Mouse (Mus musculus): ENCODE results near the gene Il1r1. TPM values are rescaled to one million over a fixed set of nuclear protein-coding genes. Genes with fewer than 3 reads are reported as not detected.

Il1r1 gene
- polyA plus RNA-seq, 1 experiment from 2014 or later, result 10.3 TPM

DNA sequence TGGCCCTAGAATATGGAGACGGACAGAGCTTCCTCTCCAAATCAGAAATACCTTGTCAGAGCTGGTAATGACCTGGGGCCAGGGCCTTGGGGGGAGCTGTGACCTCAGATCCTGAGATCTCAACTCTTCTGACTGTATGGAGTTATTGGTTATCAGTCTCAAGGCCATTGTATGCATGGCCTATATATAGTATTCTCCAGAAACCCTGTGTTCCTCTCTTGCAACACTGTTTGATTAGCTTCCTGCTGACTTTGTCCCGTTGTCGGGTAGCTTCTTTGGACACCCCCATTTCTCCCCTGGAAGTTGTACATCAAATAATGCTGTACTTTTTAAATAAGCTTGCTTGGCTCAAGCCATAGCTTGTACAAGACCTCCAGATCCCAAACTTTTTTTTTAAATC is 97.7 kb downstream of the Il1r1 start:
- Histone ChIP-seq H3K27me3 (peaks cover 4% of the 10 kb centered on the region; the same call in 1 of the 2 replicates), H3K4me3 (replicated peaks) (no peak overlapping the region), H3K9ac (no peak overlapping the region), H3K27ac (replicated peaks) (no peak overlapping the region), H3K9me3 (replicated peaks) (no peaks in the 10 kb centered on the region), H3K4me1 (peaks cover 22% of the 10 kb centered on the region), H3K4me2 (replicated peaks) (no peak overlapping the region), H3K36me3 (no peaks in the 10 kb centered on the region)
- ATAC-seq (ENCODE audit: insufficient number of reproducible peaks, low FRiP score, low TSS enrichment, low read depth), result no peak
- WGBS, result 73% methylated on average over 3 of the region's 3 CpGs

- H3K36me3 ChIP-seq, result 0 out of 2 replicates have a peak, but pooled peaks cover 3% of the 10 kb centered on the region
- H3K27ac ChIP-seq (replicated peaks), result peak within 1 kb of the TSS; percentile 76
- H3K9ac ChIP-seq, result peak within 1 kb of the TSS; percentile 33; the same call in 1 of the 2 replicates
- H3K9me3 ChIP-seq (replicated peaks), result no peaks in the 10 kb centered on the region
- H3K4me1 ChIP-seq, result peaks cover 22% of the 10 kb centered on the region; the same call in 1 of the 2 replicates
- 13% methylated on average over 6 of the region's 6 CpGs for WGBS
- peak within 1 kb of the TSS; percentile 79 for H3K4me2 ChIP-seq (replicated peaks)
- ATAC-seq (ENCODE audit: insufficient number of reproducible peaks, low FRiP score, low TSS enrichment, low read depth), result peak; percentile 58; the same call in 1 of the 2 replicates
- H3K4me3 ChIP-seq (replicated peaks), result peak within 1 kb of the TSS; percentile 49
- H3K27me3 ChIP-seq, result peaks cover 4% of the 10 kb centered on the region; the same call in 1 of the 2 replicates
Observed at GRCm38 (mm10) chr1:40324457-40324856, 99.6 kb downstream of the Il1r1 start, which contains the start of gene Il1rl2. Gene Il1rl2, plus strand, starts transcription at chr1:40324610.

DNA sequence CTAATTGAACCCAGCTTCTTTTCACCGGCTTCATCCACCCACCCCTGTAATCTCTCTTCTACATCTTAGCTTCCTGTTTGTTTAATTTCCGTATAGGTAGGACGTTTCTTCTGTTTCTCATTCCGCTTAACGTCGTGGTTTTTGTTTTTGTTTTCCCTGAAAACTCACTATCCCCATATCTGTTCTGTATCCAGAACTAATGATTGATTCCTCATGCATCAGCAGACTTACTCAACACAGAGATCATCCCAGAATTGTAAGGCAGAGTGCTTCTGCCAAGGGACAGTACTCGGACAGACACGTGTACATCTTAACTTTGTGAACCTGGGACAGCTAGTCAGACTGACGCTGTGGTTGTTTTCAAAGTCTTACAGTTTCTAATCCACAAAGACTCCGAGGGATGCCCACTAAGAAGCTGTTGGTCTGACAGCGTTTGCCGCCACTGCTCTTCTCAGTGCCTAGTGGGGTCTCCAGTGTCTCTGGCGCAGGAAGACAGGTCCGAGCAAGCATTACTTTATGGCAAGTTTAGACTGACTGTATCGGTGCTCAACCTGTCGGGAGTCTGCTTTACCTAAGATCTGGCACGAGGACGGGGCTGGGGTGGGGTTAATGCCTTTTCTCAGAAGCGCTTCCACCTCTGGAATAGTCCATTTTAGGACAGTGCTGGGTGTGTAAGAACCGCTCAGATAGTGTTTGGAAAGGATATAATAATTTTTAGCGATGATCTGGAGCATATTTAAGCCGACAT is 100.2 kb downstream of the Il1r1 start:
- ATAC-seq (ENCODE audit: insufficient number of reproducible peaks, low FRiP score, low TSS enrichment, low read depth), result no peak
- peak overlapping the region; percentile 79 for H3K4me2 ChIP-seq (replicated peaks)
- H3K4me1 ChIP-seq, result peaks cover 22% of the 10 kb centered on the region; the same call in 1 of the 2 replicates
- peaks cover 4% of the 10 kb centered on the region; the same call in 1 of the 2 replicates for H3K27me3 ChIP-seq
- peak overlapping the region; percentile 49 for H3K4me3 ChIP-seq (replicated peaks)
- no peaks in the 10 kb centered on the region for H3K9me3 ChIP-seq (replicated peaks)
- H3K27ac ChIP-seq (replicated peaks), result peak overlapping the region; percentile 76
- WGBS, result 2% methylated on average over 22 of the region's 22 CpGs
- peak overlapping the region; percentile 33; the same call in 1 of the 2 replicates for H3K9ac ChIP-seq
- 0 out of 2 replicates have a peak, but pooled peaks cover 3% of the 10 kb centered on the region for H3K36me3 ChIP-seq

DNA sequence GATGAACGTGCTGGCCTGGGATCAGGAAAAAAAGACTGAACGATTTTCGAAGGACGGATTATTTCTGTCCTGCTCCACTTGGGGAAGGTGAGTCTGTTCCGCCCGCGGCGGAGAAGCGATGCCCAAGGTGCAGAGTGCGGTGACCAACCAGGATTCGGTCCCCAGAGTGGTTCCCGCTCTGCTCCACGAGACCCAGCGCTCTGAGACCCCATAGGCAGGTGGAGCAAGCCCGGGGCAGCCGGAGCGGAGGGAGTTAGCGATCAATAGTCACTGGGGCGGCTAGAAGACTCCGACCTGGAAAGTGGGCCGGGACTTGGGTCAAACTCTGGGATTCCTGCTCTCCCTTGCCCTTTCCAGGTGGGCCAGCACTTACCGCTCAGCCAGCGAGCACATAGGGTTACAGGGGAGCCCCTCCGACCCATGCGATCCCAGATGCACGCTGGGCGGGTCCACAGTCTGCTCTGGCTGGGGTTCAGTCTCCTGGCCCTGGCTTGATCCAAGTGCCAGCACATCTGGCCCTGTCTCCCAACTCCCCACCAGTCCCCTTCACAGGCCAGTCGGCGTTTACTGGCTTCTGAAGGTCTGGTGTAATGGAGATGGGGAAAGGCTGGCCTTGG is 100.9 kb downstream of the Il1r1 start:
- Histone ChIP-seq H3K4me2 (replicated peaks) (peak overlapping the region; percentile 79), H3K9ac (peak overlapping the region; percentile 33), H3K4me1 (peaks cover 22% of the 10 kb centered on the region; the same call in 1 of the 2 replicates), H3K4me3 (replicated peaks) (peak overlapping the region; percentile 49), H3K27ac (replicated peaks) (0 out of 2 replicates have a peak overlapping the region, but pooled peaks have one; percentile 36), H3K27me3 (peaks cover 4% of the 10 kb centered on the region; the same call in 1 of the 2 replicates), H3K36me3 (0 out of 2 replicates have a peak, but pooled peaks cover 3% of the 10 kb centered on the region), H3K9me3 (replicated peaks) (no peaks in the 10 kb centered on the region)
- ATAC-seq (ENCODE audit: insufficient number of reproducible peaks, low FRiP score, low TSS enrichment, low read depth), result no peak
- WGBS, result 6% methylated on average over 29 of the region's 29 CpGs

- no peak for ATAC-seq (ENCODE audit: insufficient number of reproducible peaks, low FRiP score, low TSS enrichment, low read depth)
- H3K9me3 ChIP-seq (replicated peaks), result no peaks in the 10 kb centered on the region
- no peak overlapping the region for H3K9ac ChIP-seq
- peaks cover 4% of the 10 kb centered on the region; the same call in 1 of the 2 replicates for H3K27me3 ChIP-seq
- H3K4me2 ChIP-seq (replicated peaks), result no peak overlapping the region
- peaks cover 22% of the 10 kb centered on the region; the same call in 1 of the 2 replicates for H3K4me1 ChIP-seq
- no peak overlapping the region for H3K27ac ChIP-seq (replicated peaks)
- WGBS, result 80% methylated on average over 3 of the region's 3 CpGs
- H3K4me3 ChIP-seq (replicated peaks), result no peak overlapping the region
- 0 out of 2 replicates have a peak, but pooled peaks cover 3% of the 10 kb centered on the region for H3K36me3 ChIP-seq
Observed at GRCm38 (mm10) chr1:40327604-40328003, 102.7 kb downstream of the Il1r1 start.

GRCm38 (mm10) chr1:40329526-40329925 is 104.6 kb downstream of the Il1r1 start:
- no peak overlapping the region for H3K27ac ChIP-seq (replicated peaks)
- H3K9ac ChIP-seq, result no peak overlapping the region
- ATAC-seq (ENCODE audit: insufficient number of reproducible peaks, low FRiP score, low TSS enrichment, low read depth), result no peak
- H3K4me1 ChIP-seq, result peaks cover 15% of the 10 kb centered on the region; the same call in 1 of the 2 replicates
- H3K9me3 ChIP-seq (replicated peaks), result no peaks in the 10 kb centered on the region
- H3K36me3 ChIP-seq, result 0 out of 2 replicates have a peak, but pooled peaks cover 6% of the 10 kb centered on the region
- 83% methylated on average over 1 of the region's 1 CpGs for WGBS
- H3K4me2 ChIP-seq (replicated peaks), result no peak overlapping the region
- H3K4me3 ChIP-seq (replicated peaks), result no peak overlapping the region
- H3K27me3 ChIP-seq, result peaks cover 4% of the 10 kb centered on the region; the same call in 1 of the 2 replicates

- no peaks in the 10 kb centered on the region for H3K9me3 ChIP-seq (replicated peaks)
- no peak overlapping the region for H3K4me2 ChIP-seq (replicated peaks)
- ATAC-seq (ENCODE audit: insufficient number of reproducible peaks, low FRiP score, low TSS enrichment, low read depth), result no peak
- H3K27ac ChIP-seq (replicated peaks), result no peak overlapping the region
- no peak overlapping the region for H3K4me3 ChIP-seq (replicated peaks)
- WGBS, result 86% methylated on average over 8 of the region's 8 CpGs
- peaks cover 13% of the 10 kb centered on the region; the same call in 1 of the 2 replicates for H3K4me1 ChIP-seq
- H3K9ac ChIP-seq, result no peak overlapping the region
- 0 out of 2 replicates have a peak, but pooled peaks cover 6% of the 10 kb centered on the region for H3K36me3 ChIP-seq
- H3K27me3 ChIP-seq, result peaks cover 4% of the 10 kb centered on the region; the same call in 1 of the 2 replicates
Observed at GRCm38 (mm10) chr1:40330181-40330580, 105.3 kb downstream of the Il1r1 start.

DNA sequence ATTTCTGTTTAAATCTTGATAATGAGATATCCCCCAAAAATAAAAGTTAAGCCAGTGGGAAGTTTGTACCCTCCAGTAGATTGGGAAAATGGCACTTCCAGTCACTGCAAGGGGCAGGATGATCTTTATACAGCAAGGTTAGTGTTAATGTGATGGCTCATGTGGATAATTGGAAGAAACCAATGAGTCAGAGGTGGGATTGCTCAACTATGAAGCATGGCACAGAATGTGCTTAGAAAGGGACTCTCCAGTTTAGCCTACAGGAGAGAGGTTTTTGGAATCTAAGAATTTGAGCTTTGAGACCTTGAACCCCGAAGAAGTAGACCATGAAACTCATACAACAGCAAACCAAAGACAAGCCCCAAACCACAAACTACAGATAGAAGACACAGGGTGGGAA is 114.5 kb downstream of the Il1r1 start:
- no peak for ATAC-seq (ENCODE audit: insufficient number of reproducible peaks, low FRiP score, low TSS enrichment, low read depth)
- Histone ChIP-seq H3K9me3 (replicated peaks) (no peaks in the 10 kb centered on the region), H3K27me3 (no peaks in the 10 kb centered on the region), H3K4me3 (replicated peaks) (no peak overlapping the region), H3K27ac (replicated peaks) (no peak overlapping the region), H3K4me1 (no peaks in the 10 kb centered on the region), H3K36me3 (no peaks in the 10 kb centered on the region), H3K4me2 (replicated peaks) (no peak overlapping the region), H3K9ac (no peak overlapping the region)
- WGBS, result 80% methylated on average over 1 of the region's 1 CpGs

DNA sequence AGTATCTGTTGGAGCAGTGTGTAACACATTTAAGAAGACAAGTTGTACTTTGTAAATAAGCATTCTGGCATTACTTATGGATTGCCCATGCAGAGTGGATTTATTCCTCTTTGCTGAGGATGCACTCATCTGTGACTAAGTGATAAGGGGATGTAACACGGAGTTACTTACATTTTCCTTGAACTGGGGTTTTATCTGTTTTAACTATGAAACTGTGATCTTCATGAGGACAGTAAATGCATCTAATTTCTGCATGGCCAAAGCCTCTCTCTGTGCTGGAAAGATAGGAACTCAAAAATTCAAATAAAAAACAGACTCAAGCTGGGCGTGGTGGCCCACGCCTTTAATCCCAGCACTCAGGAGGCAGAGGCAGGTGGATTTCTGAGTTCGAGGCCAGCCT is 115.2 kb downstream of the Il1r1 start:
- H3K4me1 ChIP-seq, result no peaks in the 10 kb centered on the region
- WGBS, result 88% methylated on average over 4 of the region's 4 CpGs
- H3K4me2 ChIP-seq (replicated peaks), result no peak overlapping the region
- H3K9me3 ChIP-seq (replicated peaks), result no peaks in the 10 kb centered on the region
- no peaks in the 10 kb centered on the region for H3K27me3 ChIP-seq
- H3K36me3 ChIP-seq, result no peaks in the 10 kb centered on the region
- H3K27ac ChIP-seq (replicated peaks), result no peak overlapping the region
- no peak for ATAC-seq (ENCODE audit: insufficient number of reproducible peaks, low FRiP score, low TSS enrichment, low read depth)
- no peak overlapping the region for H3K9ac ChIP-seq
- H3K4me3 ChIP-seq (replicated peaks), result no peak overlapping the region

- Histone ChIP-seq H3K36me3 (0 out of 2 replicates have a peak, but pooled peaks cover 3% of the 10 kb centered on the region), H3K27me3 (no peaks in the 10 kb centered on the region), H3K9ac (no peak overlapping the region), H3K4me2 (replicated peaks) (no peak overlapping the region), H3K4me3 (replicated peaks) (no peak overlapping the region), H3K27ac (replicated peaks) (no peak overlapping the region), H3K4me1 (peaks cover 8% of the 10 kb centered on the region; the same call in 1 of the 2 replicates), H3K9me3 (replicated peaks) (no peaks in the 10 kb centered on the region)
- 68% methylated on average over 4 of the region's 4 CpGs for WGBS
- no peak for ATAC-seq (ENCODE audit: insufficient number of reproducible peaks, low FRiP score, low TSS enrichment, low read depth)
Observed at GRCm38 (mm10) chr1:40352158-40352903, 127.5 kb downstream of the Il1r1 start.
